In the genomic region with DNA sequence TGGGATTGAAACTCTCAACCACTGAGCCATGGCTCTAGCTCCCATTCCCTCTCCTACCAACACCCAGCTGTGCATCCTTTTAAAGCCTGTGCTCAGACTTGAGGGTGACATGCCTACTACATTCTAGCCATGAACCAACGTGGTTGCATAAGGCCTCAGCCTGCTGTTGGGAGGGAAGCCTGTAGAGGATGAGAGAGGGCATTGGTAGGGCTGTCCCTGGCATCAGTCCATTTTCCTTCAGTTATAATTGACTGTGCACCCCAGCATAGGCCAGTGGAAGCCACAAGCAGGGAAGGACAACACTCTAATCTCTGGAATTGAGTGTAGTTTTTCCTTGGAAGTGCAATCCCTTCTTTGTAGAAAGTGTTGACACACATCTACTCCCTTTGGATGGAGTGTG, we compare ENCODE assay signal across 13 mouse cellular contexts.
DNase-seq lines count a peak whose midpoint lies in the region; ATAC-seq and TF ChIP-seq lines count a peak whose summit lies in the region.
"Had no signal": no experiment of that assay in that cellular context is flagged by ENCODE, and none has a peak within 500 bp of the region (broad histone marks: within the 10 kb centered on the region; RNA-seq: fewer than 3 reads in every experiment).

No protein-coding gene starts in this region.

- no peak for TF ChIP-seq CTCF in gastrocnemius, adult 2 months (IDR thresholded peaks at IDR 0.05)
- no peak for TF ChIP-seq CTCF in hindbrain, postnatal 0 days (IDR thresholded peaks at IDR 0.05; ENCODE audit: low read depth)
- no peak for TF ChIP-seq CTCF in liver, postnatal 0 days (IDR thresholded peaks at IDR 0.05; ENCODE audit: low read depth)
- TF ChIP-seq CTCF in embryonic fibroblast, embryonic 13.5 days (IDR thresholded peaks at IDR 0.05; ENCODE audit: borderline replicate concordance, insufficient read depth, low read length): no peak

- no peak overlapping the region for H3K9ac ChIP-seq in hindbrain, postnatal 0 days (replicated peaks; ENCODE audit: low read length)
- H3K9ac ChIP-seq in hindbrain, embryonic 12.5 days: no peak overlapping the region
- no peak overlapping the region for H3K9ac ChIP-seq in liver, postnatal 0 days (replicated peaks)
- H3K9ac ChIP-seq in liver, embryonic 11.5 days (ENCODE audit: low read depth, low read length): no peak overlapping the region
- H3K9ac ChIP-seq: embryonic facial prominence, embryonic 13.5 days; forebrain, embryonic 12.5 days had no signal

- TF ChIP-seq POLR2A in embryonic fibroblast, embryonic 13.5 days (IDR thresholded peaks at IDR 0.05; ENCODE audit: low read depth, low read length): no peak

- WGBS in hindbrain, postnatal 0 days: 66% methylated on average over 1 of the region's 1 CpGs
- 86% methylated on average over 1 of the region's 1 CpGs for WGBS in hindbrain, embryonic 12.5 days
- WGBS in liver, postnatal 0 days (ENCODE audit: insufficient replicate concordance): 57% methylated on average over 1 of the region's 1 CpGs
- WGBS in liver, embryonic 11.5 days: 75% methylated on average over 1 of the region's 1 CpGs

- ATAC-seq in hindbrain, postnatal 0 days: no peak
- ATAC-seq in hindbrain, embryonic 12.5 days (ENCODE audit: low FRiP score): no peak
- ATAC-seq in liver, postnatal 0 days: no peak
- no peak for ATAC-seq in liver, embryonic 11.5 days (replicated peaks; ENCODE audit: low FRiP score)

- peak overlapping the region; percentile 85 for H3K27ac ChIP-seq in gastrocnemius, adult 2 months
- 0 out of 2 replicates have a peak overlapping the region, but pooled peaks have one; percentile 26 for H3K27ac ChIP-seq in hindbrain, postnatal 0 days
- no peak overlapping the region for H3K27ac ChIP-seq in hindbrain, embryonic 12.5 days
- H3K27ac ChIP-seq in liver, postnatal 0 days (ENCODE audit: low read depth): peak overlapping the region; percentile 75; the same call in 1 of the 2 replicates
- H3K27ac ChIP-seq in liver, embryonic 11.5 days (ENCODE audit: low read depth, low read length): no peak overlapping the region
- 0 out of 2 replicates have a peak overlapping the region, but pooled peaks have one; percentile 71 for H3K27ac ChIP-seq in embryonic fibroblast, embryonic 13.5 days (ENCODE audit: insufficient read depth, low read length)
- H3K27ac ChIP-seq: embryonic facial prominence, embryonic 13.5 days; forebrain, embryonic 12.5 days had no signal

- no peaks in the 10 kb centered on the region for H3K9me3 ChIP-seq in hindbrain, postnatal 0 days (ENCODE audit: low read length)
- no peaks in the 10 kb centered on the region for H3K9me3 ChIP-seq in hindbrain, embryonic 12.5 days (replicated peaks)
- no peaks in the 10 kb centered on the region for H3K9me3 ChIP-seq in liver, postnatal 0 days (ENCODE audit: low read length)
- H3K9me3 ChIP-seq in liver, embryonic 11.5 days (ENCODE audit: control insufficient read depth, low read length): no peaks in the 10 kb centered on the region
- H3K9me3 ChIP-seq: embryonic facial prominence, embryonic 13.5 days; forebrain, embryonic 12.5 days had no signal

- H3K36me3 ChIP-seq in hindbrain, postnatal 0 days (ENCODE audit: insufficient read depth, low read length): no peaks in the 10 kb centered on the region
- H3K36me3 ChIP-seq in hindbrain, embryonic 12.5 days: no peaks in the 10 kb centered on the region
- no peaks in the 10 kb centered on the region for H3K36me3 ChIP-seq in liver, postnatal 0 days (replicated peaks; ENCODE audit: insufficient read depth, low read length)
- H3K36me3 ChIP-seq in liver, embryonic 11.5 days (ENCODE audit: control insufficient read depth, insufficient read depth, low read length): no peaks in the 10 kb centered on the region
- H3K36me3 ChIP-seq: embryonic facial prominence, embryonic 13.5 days; forebrain, embryonic 12.5 days had no signal

- intact Hi-C loops in gastrocnemius, adult 2 months (cut with DNase I): no loop called here
- intact Hi-C loops in gastrocnemius, postnatal 36 days (cut with DNase I): no loop called here

- H3K4me3 ChIP-seq in gastrocnemius, adult 2 months: no peak overlapping the region
- no peak overlapping the region for H3K4me3 ChIP-seq in hindbrain, postnatal 0 days (ENCODE audit: low read length)
- H3K4me3 ChIP-seq in hindbrain, embryonic 12.5 days: no peak overlapping the region
- H3K4me3 ChIP-seq in liver, postnatal 0 days (ENCODE audit: low read depth, low read length): no peak overlapping the region
- no peak overlapping the region for H3K4me3 ChIP-seq in liver, embryonic 11.5 days (ENCODE audit: low read depth, low read length)
- H3K4me3 ChIP-seq in embryonic fibroblast, embryonic 13.5 days (ENCODE audit: insufficient read depth, low read length): no peak overlapping the region
- H3K4me3 ChIP-seq: embryonic facial prominence, embryonic 13.5 days; forebrain, embryonic 12.5 days had no signal

- no peak overlapping the region for H3K4me2 ChIP-seq in hindbrain, postnatal 0 days (ENCODE audit: low read depth, low read length)
- no peak overlapping the region for H3K4me2 ChIP-seq in hindbrain, embryonic 12.5 days (replicated peaks)
- no peak overlapping the region for H3K4me2 ChIP-seq in liver, postnatal 0 days (ENCODE audit: low read depth, low read length)
- H3K4me2 ChIP-seq in liver, embryonic 11.5 days: no peak overlapping the region
- H3K4me2 ChIP-seq: embryonic facial prominence, embryonic 13.5 days; forebrain, embryonic 12.5 days had no signal

- no peak for TF ChIP-seq EP300 in liver, postnatal 0 days (IDR thresholded peaks at IDR 0.05; ENCODE audit: low read depth)

- no peak for DNase-seq in gastrocnemius, adult 2 months
- DNase-seq in gastrocnemius, postnatal 36 days: no peak
- DNase-seq in hindbrain, postnatal 0 days (ENCODE audit: low spot score): no peak
- no peak for DNase-seq in liver, postnatal 0 days
- DNase-seq in liver, embryonic 11.5 days (ENCODE audit: low spot score): no peak
- no peak for DNase-seq in cerebellum, postnatal 10 days
- DNase-seq: B cell, adult 2 months; cerebellum, adult 11-12 months; layer of hippocampus, postnatal 36 days had no signal

- peaks cover 4% of the 10 kb centered on the region for H3K4me1 ChIP-seq in hindbrain, postnatal 0 days (ENCODE audit: insufficient read depth, low read length)
- no peaks in the 10 kb centered on the region for H3K4me1 ChIP-seq in hindbrain, embryonic 12.5 days
- peaks cover 27% of the 10 kb centered on the region for H3K4me1 ChIP-seq in liver, postnatal 0 days (ENCODE audit: insufficient read depth)
- peaks cover 10% of the 10 kb centered on the region for H3K4me1 ChIP-seq in liver, embryonic 11.5 days (replicated peaks; ENCODE audit: control insufficient read depth, insufficient read depth, low read length)
- peaks cover 20% of the 10 kb centered on the region for H3K4me1 ChIP-seq in embryonic fibroblast, embryonic 13.5 days (ENCODE audit: control insufficient read depth, insufficient read depth, low read length)
- H3K4me1 ChIP-seq: forebrain, embryonic 12.5 days had no signal

- no peaks in the 10 kb centered on the region for H3K27me3 ChIP-seq in hindbrain, postnatal 0 days (ENCODE audit: insufficient read depth, low read length)
- no peaks in the 10 kb centered on the region for H3K27me3 ChIP-seq in hindbrain, embryonic 12.5 days
- no peaks in the 10 kb centered on the region for H3K27me3 ChIP-seq in liver, postnatal 0 days (ENCODE audit: insufficient read depth, low read length)
- H3K27me3 ChIP-seq in liver, embryonic 11.5 days (replicated peaks; ENCODE audit: control insufficient read depth, insufficient read depth, low read length): no peaks in the 10 kb centered on the region
- H3K27me3 ChIP-seq: embryonic facial prominence, embryonic 13.5 days; forebrain, embryonic 12.5 days had no signal

Comparison
In these comparisons a context has a peak if more than half of its experiments do, and no peak if none do; other contexts are left out.
1. H3K27ac ChIP-seq: peak in gastrocnemius, adult 2 months (single experiment), hindbrain, postnatal 0 days (single experiment), liver, postnatal 0 days (single experiment) and embryonic fibroblast, embryonic 13.5 days (single experiment); none in hindbrain, embryonic 12.5 days (single experiment) and liver, embryonic 11.5 days (single experiment).